Mouse (Mus musculus) E14TG2a.4 (cell line): ENCODE results near the gene Myo3b.

Experiments
- CTCF ChIP-seq: conservative IDR thresholded peaks from 2 replicates; pipeline ENCODE4 v1.5.1; 2014; ENCODE audit warnings: low read length
- POU5F1 ChIP-seq: IDR thresholded peaks from 2 replicates; pipeline ENCODE4 v1.6.1; 2014; ENCODE audit warnings: low read length, borderline replicate concordance

- TF ChIP-seq CTCF: no peak
- TF ChIP-seq POU5F1: no peak
These were observed 264.0 kb downstream of the Myo3b start for GRCm38 (mm10) chr2:70302905-70303304.
